Comparison of ENCODE assay signal across 10 mouse cellular contexts in the genomic region with DNA sequence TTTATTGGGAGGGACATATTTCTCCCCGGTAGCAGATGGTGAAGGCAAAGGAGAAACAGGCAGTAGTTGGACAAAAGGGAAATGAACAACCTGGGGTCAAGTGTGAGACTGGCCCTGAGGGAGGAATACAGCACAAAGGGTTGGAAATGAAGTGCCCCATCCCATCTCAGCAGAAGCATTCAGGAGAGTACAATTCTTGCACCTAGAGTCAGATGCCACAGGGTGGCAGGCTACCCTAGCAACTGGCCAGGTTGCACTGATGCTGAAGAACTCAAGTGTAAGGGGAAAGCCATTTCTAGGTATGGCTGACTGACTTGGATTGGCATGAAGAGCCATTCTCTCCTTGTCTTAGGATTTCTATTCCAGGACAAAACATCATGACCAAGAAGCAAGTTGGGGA. TPM values are rescaled to one million over a fixed set of nuclear protein-coding genes. Genes with fewer than 3 reads are reported as not detected.
A peak's percentile ranks its signal among the peaks of the same experiment; 100 is the strongest.
DNase-seq lines count a peak whose midpoint lies in the region; ATAC-seq and TF ChIP-seq lines count a peak whose summit lies in the region.
"Had no signal": no experiment of that assay in that cellular context is flagged by ENCODE, and none has a peak within 500 bp of the region (broad histone marks: within the 10 kb centered on the region; RNA-seq: fewer than 3 reads in every experiment).

No protein-coding gene starts in this region.

- H3K4me3 ChIP-seq in forebrain, embryonic 13.5 days, result no peak overlapping the region
- H3K4me3 ChIP-seq in forebrain, embryonic 11.5 days (ENCODE audit: low read depth, low read length), result no peak overlapping the region
- no peak overlapping the region for H3K4me3 ChIP-seq in lung, embryonic 14.5 days (ENCODE audit: low read depth, low read length)
- no peak overlapping the region for H3K4me3 ChIP-seq in embryonic fibroblast, embryonic 13.5 days (ENCODE audit: insufficient read depth, low read length)
- no peak overlapping the region for H3K4me3 ChIP-seq in midbrain, embryonic 14.5 days (replicated peaks; ENCODE audit: low read depth, low read length)
- H3K4me3 ChIP-seq: liver, embryonic 15.5 days; stomach, embryonic 15.5 days had no signal

- H3K27me3 ChIP-seq in forebrain, embryonic 13.5 days, result no peaks in the 10 kb centered on the region
- no peaks in the 10 kb centered on the region for H3K27me3 ChIP-seq in forebrain, embryonic 11.5 days (ENCODE audit: control insufficient read depth, insufficient read depth, low read length)
- H3K27me3 ChIP-seq in lung, embryonic 14.5 days (ENCODE audit: insufficient read depth, low read length), result no peaks in the 10 kb centered on the region
- no peaks in the 10 kb centered on the region for H3K27me3 ChIP-seq in midbrain, embryonic 14.5 days (ENCODE audit: control insufficient read depth, insufficient read depth, low read length)
- H3K27me3 ChIP-seq: liver, embryonic 15.5 days; stomach, embryonic 15.5 days had no signal

- H3K9me3 ChIP-seq in forebrain, embryonic 13.5 days (replicated peaks), result no peaks in the 10 kb centered on the region
- no peaks in the 10 kb centered on the region for H3K9me3 ChIP-seq in forebrain, embryonic 11.5 days (ENCODE audit: control insufficient read depth, low read length)
- H3K9me3 ChIP-seq in lung, embryonic 14.5 days (ENCODE audit: low read depth, low read length), result no peaks in the 10 kb centered on the region
- no peaks in the 10 kb centered on the region for H3K9me3 ChIP-seq in midbrain, embryonic 14.5 days (ENCODE audit: control insufficient read depth, low read length)
- H3K9me3 ChIP-seq: liver, embryonic 15.5 days; stomach, embryonic 15.5 days had no signal

- peak; percentile 63 for ATAC-seq in forebrain, embryonic 13.5 days
- no peak; the same call in 1 of the 2 replicates for ATAC-seq in forebrain, embryonic 11.5 days (replicated peaks; ENCODE audit: low FRiP score)
- no peak for ATAC-seq in lung, embryonic 14.5 days (ENCODE audit: insufficient read depth)
- no peak for ATAC-seq in midbrain, embryonic 14.5 days (ENCODE audit: low FRiP score, low TSS enrichment)
- ATAC-seq in granulocyte monocyte progenitor cell, adult 5-6 weeks (replicated peaks; ENCODE audit: poor library complexity, severe bottlenecking), result no peak

- 87% methylated on average over 1 of the region's 1 CpGs for WGBS in forebrain, embryonic 13.5 days
- 84% methylated on average over 1 of the region's 1 CpGs for WGBS in forebrain, embryonic 11.5 days
- 64% methylated on average over 1 of the region's 1 CpGs for WGBS in lung, embryonic 14.5 days
- WGBS in midbrain, embryonic 14.5 days, result 94% methylated on average over 1 of the region's 1 CpGs

- no peaks in the 10 kb centered on the region for H3K36me3 ChIP-seq in forebrain, embryonic 13.5 days (ENCODE audit: poor library complexity, severe bottlenecking)
- no peaks in the 10 kb centered on the region for H3K36me3 ChIP-seq in forebrain, embryonic 11.5 days (ENCODE audit: control insufficient read depth, insufficient read depth, low read length)
- no peaks in the 10 kb centered on the region for H3K36me3 ChIP-seq in lung, embryonic 14.5 days (ENCODE audit: insufficient read depth)
- H3K36me3 ChIP-seq in midbrain, embryonic 14.5 days (ENCODE audit: control insufficient read depth, insufficient read depth, low read length), result no peaks in the 10 kb centered on the region
- H3K36me3 ChIP-seq: liver, embryonic 15.5 days; stomach, embryonic 15.5 days had no signal

- H3K4me1 ChIP-seq in forebrain, embryonic 13.5 days, result no peaks in the 10 kb centered on the region
- H3K4me1 ChIP-seq in forebrain, embryonic 11.5 days (replicated peaks; ENCODE audit: control insufficient read depth, insufficient read depth, low read length), result no peaks in the 10 kb centered on the region
- H3K4me1 ChIP-seq in lung, embryonic 14.5 days (ENCODE audit: insufficient read depth), result no peaks in the 10 kb centered on the region
- no peaks in the 10 kb centered on the region for H3K4me1 ChIP-seq in embryonic fibroblast, embryonic 13.5 days (ENCODE audit: control insufficient read depth, insufficient read depth, low read length)
- H3K4me1 ChIP-seq in midbrain, embryonic 14.5 days (ENCODE audit: control insufficient read depth, insufficient read depth, low read length), result no peaks in the 10 kb centered on the region
- H3K4me1 ChIP-seq: liver, embryonic 15.5 days; stomach, embryonic 15.5 days had no signal

- H3K27ac ChIP-seq in forebrain, embryonic 13.5 days, result no peak overlapping the region
- no peak overlapping the region for H3K27ac ChIP-seq in forebrain, embryonic 11.5 days (ENCODE audit: low read depth, low read length)
- no peak overlapping the region for H3K27ac ChIP-seq in lung, embryonic 14.5 days (ENCODE audit: low read depth)
- H3K27ac ChIP-seq in embryonic fibroblast, embryonic 13.5 days (ENCODE audit: insufficient read depth, low read length), result no peak overlapping the region
- no peak overlapping the region for H3K27ac ChIP-seq in midbrain, embryonic 14.5 days (replicated peaks; ENCODE audit: low read depth, low read length)
- H3K27ac ChIP-seq: liver, embryonic 15.5 days; stomach, embryonic 15.5 days had no signal

- H3K4me2 ChIP-seq in forebrain, embryonic 13.5 days, result no peak overlapping the region
- H3K4me2 ChIP-seq in forebrain, embryonic 11.5 days (ENCODE audit: low read depth, low read length, severe bottlenecking), result no peak overlapping the region
- no peak overlapping the region for H3K4me2 ChIP-seq in lung, embryonic 14.5 days
- H3K4me2 ChIP-seq in midbrain, embryonic 14.5 days (ENCODE audit: low read length), result no peak overlapping the region
- H3K4me2 ChIP-seq: liver, embryonic 15.5 days; stomach, embryonic 15.5 days had no signal

- DNase-seq in forebrain, embryonic 11.5 days (ENCODE audit: low spot score), result no peak
- DNase-seq in lung, embryonic 14.5 days, result peak; percentile 47
- no peak for DNase-seq in lung, postnatal 10 days
- DNase-seq in midbrain, embryonic 14.5 days, result peak; percentile 72
- no peak for DNase-seq in spleen, postnatal 36 days (ENCODE audit: low spot score in 2 of 2)

- no peak overlapping the region for H3K9ac ChIP-seq in forebrain, embryonic 13.5 days
- no peak overlapping the region for H3K9ac ChIP-seq in forebrain, embryonic 11.5 days (ENCODE audit: low read length)
- H3K9ac ChIP-seq in lung, embryonic 14.5 days, result no peak overlapping the region
- no peak overlapping the region for H3K9ac ChIP-seq in midbrain, embryonic 14.5 days (replicated peaks; ENCODE audit: low read length)
- H3K9ac ChIP-seq: liver, embryonic 15.5 days; stomach, embryonic 15.5 days had no signal

- no peak for TF ChIP-seq POLR2A in embryonic fibroblast, embryonic 13.5 days (IDR thresholded peaks at IDR 0.05; ENCODE audit: low read depth, low read length)

- peak; percentile 50 for TF ChIP-seq CTCF in lung, embryonic 14.5 days (IDR thresholded peaks at IDR 0.05; ENCODE audit: low read depth)
- peak; percentile 50; the same call in 1 of the 2 replicates for TF ChIP-seq CTCF in embryonic fibroblast, embryonic 13.5 days (IDR thresholded peaks at IDR 0.05; ENCODE audit: borderline replicate concordance, insufficient read depth, low read length)

RNA-seq across cellular contexts. Expression of a gene that starts 54.2 kb away (rescaled TPM):
- polyA plus RNA-seq in forebrain, embryonic 13.5 days (2015; fragmentation: Nextera tagmentation; extraction: Ambion mirVana), result 0.10 TPM in 1 of 2 replicates, not detected in the other
- not detected in 2 replicates for polyA plus RNA-seq in forebrain, embryonic 11.5 days (2014; fragmentation: Nextera tagmentation; extraction: Ambion mirVana)
- 0.13 and 0.16 TPM in 2 replicates for polyA plus RNA-seq in lung, embryonic 14.5 days (2014; fragmentation: Nextera tagmentation; extraction: Ambion mirVana)
- polyA plus RNA-seq in embryonic fibroblast, embryonic 13.5 days (2011; ENCODE audit: insufficient read length, low read depth, missing spikeins), result not detected in 2 replicates
- 0.13 TPM in 1 of 2 replicates, not detected in the other for polyA plus RNA-seq in midbrain, embryonic 14.5 days (2014; fragmentation: Nextera tagmentation; extraction: Ambion mirVana)
- not detected in 2 replicates for total RNA-seq in granulocyte monocyte progenitor cell, adult 5-6 weeks (2014; fragmentation: Nextera tagmentation)
- total RNA-seq in granulocyte monocyte progenitor cell, adult 5-6 weeks (2017), result not detected in 2 replicates

Comparison
In these comparisons a context has a peak if more than half of its experiments do, and no peak if none do; other contexts are left out.
1. DNase-seq: peak in lung, embryonic 14.5 days (single experiment) and midbrain, embryonic 14.5 days (single experiment); none in forebrain, embryonic 11.5 days (single experiment), lung, postnatal 10 days (single experiment) and spleen, postnatal 36 days (0 of 2).